Mouse (Mus musculus): Measurements from ENCODE around the gene Gm11627.
"Not testable (repeated sequence)": the region's sequence is repeated elsewhere in the genome, so short reads cannot be mapped to it uniquely, and the experiment has no call there.

Gm11627 gene

DNA sequence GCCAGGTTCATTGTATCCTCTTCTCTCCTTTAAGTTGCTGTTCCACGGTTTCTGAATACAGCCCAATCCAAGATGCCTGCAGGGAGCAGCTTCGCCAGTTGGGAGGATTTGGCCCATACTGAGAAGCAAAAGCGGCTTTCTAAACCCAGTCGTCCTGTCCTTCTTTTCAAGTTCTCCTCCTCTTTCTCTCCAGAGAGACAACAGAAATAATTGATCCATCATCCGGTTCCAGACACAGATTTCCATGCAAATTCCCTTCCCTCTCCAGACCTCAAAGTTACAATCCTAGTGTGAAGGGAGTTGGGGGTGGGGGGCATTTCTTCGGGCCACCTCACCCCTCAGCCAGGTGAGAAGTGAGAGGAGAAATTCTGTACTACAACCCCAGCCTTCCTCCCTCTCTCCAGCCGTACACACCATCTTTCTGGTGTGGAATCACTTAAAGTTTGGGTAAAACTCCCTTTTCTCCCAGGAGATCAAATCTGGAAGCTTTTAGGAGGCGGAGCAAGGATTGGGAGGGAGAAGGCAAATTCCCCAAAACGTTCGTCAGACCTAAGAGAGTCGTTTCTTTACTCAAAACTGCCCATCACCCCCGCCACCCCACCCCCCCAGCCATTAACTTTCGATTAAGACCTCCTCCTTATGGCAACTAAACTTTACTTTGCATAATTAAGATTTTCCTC lies 23.7 kb upstream of the Gm11627 start:
- DNase-seq, result no peak

DNA sequence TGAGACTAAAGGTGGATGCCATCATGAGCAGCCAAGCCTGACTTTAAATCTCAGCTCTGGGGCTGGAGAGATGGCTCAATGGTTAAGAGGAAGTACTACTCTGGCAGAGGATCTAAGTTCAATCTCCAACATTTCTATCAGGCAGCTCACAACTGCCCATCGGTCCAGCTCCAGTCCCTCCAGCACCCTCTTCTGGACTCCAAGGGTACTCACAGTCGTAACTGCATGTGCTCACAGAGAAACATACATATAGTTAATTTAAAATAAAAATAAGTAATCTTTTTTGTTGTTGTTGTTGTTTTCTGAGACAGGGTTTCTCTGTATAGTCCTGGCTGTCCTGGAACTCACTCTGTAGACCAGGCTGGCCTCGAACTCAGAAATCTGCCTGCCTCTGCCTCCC lies 20.7 kb upstream of the Gm11627 start:
- no peak for DNase-seq

DNA sequence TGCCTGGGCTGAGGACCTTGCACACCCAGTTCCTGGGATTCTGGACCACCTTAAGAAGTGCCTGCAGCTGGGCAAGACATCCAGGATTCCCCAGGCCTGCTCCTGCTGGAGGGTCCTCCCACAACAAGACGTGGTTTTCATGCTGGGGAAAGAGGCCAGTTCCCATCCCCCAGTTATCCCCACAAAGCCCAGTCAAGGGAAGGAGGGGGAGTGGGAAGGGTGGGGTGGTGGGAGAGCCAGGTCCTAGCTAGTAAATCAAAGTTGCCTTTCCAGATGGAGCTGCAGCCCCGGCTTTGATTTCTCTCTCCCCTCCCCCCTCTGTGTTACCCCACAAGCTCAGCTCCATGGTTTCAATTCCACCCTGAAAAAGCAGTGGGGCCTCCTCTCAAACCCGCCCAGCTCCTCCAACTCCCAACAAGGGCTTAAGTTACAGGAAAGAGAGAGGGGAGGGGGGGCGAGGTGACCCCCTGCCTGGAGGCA lies 16.1 kb upstream of the Gm11627 start:
- DNase-seq, result no peak

GRCm38 (mm10) chr11:102587554-102587953 lies 8.3 kb upstream of the Gm11627 start:
- DNase-seq, result no peak

- DNase-seq, result no peak
These were observed 7.3 kb upstream of the Gm11627 start for GRCm38 (mm10) chr11:102586445-102587130.

GRCm38 (mm10) chr11:102582736-102583135 lies 3.5 kb upstream of the Gm11627 start:
- no peak for DNase-seq

DNA sequence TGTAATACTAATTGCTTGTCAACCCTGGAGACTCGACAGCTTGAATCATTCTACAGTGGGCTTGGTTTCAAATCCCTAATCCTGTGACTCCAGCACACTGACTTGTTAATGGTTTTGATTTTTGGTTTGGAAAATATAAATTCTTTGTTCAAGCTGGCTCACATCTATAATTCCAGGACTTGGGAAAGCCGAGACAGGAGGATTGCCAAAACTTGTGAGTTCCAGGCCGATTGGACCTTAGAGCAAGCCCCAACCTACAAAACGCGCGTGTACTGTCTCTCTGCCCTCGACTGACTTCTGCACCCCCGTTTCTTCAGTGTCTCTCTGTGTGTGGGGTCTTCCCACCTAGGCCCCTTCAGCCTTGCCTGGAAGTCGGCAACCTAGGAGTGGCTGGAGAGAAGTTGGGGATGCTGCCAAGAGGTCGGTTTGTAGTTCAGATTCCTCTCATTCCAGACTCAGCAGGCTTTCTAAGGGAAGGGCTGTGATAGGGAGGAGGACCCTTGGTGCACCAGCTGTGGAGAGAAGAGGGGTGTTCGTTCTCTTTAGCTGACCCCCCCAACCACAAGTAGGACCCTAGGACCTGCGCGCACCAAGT lies 2.9 kb upstream of the Gm11627 start:
- peak; percentile 63 for DNase-seq

GRCm38 (mm10) chr11:102581281-102582015 lies 2.2 kb upstream of the Gm11627 start:
- no peak for DNase-seq

GRCm38 (mm10) chr11:102580034-102580330 lies 721 bp upstream of the Gm11627 start:
- no peak for DNase-seq

GRCm38 (mm10) chr11:102578341-102579118 lies 731 bp downstream of the Gm11627 start:
- peak; percentile 91 for DNase-seq

GRCm38 (mm10) chr11:102576050-102576754 lies 3.1 kb downstream of the Gm11627 start:
- no peak for DNase-seq

DNA sequence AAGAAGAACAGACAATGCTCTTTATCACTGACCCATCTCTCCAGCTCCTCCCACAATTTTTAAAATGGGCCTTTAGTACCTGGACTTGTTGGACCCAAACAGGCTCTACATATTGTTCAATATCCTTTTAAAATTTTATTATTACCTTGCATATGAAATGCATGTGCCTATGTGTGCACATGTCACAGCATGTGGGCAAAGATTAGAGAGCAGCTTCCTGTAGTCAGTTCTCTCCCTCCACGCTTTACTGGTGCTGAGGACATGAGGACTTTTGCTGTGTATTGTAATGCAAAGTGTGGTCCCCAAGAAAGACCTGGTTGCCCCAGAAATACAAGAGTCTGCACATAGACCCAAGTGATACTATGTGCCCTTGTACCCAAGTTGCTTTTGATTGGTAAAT lies 4.2 kb downstream of the Gm11627 start:
- DNase-seq, result no peak

- DNase-seq, result peak; percentile 94
These were observed 6.2 kb downstream of the Gm11627 start for GRCm38 (mm10) chr11:102572866-102573663.

- no peak for DNase-seq
These were observed 10.4 kb downstream of the Gm11627 start for GRCm38 (mm10) chr11:102568756-102569377.

DNA sequence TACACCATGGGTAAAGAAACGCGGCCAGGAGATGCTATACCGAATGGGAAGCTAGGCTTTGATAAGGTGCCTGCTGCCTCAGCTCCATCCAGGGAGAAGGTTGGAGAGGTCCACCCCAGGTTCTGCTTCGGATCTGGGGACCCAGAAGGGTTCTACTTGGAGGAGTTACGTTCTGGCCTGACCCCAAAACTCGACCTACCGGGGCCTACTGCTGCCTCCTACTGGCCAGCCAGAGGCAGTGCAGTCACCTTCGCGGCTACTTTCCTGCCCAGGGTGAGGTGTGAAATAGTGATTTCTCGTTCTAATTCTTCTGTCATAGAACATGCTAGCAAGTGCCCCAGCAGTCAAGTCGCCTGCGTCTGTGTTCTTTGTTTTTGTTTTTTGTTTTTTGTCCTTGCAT lies 11.1 kb downstream of the Gm11627 start:
- no peak for DNase-seq

- no peak for DNase-seq
These were observed 11.5 kb downstream of the Gm11627 start for GRCm38 (mm10) chr11:102567723-102568122.

DNA sequence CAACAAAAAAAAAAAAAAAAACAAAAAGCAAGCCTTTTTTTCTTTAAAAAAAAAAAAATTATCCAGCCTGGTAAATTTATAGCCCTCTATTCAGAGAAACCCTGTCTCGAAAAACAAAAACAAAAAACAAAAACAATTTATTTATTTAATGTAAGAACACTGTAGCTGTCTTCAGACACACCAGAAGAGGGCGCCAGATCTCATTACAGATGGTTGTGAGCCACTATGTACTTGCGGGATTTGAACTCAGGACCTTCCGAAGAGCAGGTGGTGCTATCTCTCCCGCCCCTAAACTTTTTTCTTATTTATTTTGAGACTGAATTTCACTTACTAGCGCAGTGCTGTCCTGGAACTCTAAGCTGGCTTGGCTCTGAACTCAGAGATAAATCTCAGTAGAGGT lies 12.1 kb downstream of the Gm11627 start:
- no peak for DNase-seq

DNA sequence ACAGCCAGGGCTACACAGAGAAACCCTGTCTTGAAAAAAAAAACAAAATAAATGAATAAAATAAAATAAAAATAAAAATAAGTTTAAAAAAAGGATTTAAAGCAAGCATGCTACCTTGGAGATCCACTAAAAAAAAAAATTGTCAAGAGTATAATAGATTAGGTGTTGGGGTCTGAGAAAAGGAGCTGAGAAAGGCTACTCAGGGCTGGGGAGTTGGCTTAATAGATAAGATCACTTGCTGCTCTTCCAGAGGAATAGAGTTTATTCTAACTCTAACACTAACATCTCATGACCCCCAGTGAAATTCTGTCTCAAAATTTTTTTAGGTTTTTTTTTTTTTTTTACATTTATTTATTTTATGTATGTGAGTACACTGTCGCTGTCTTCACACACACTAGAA lies 13.0 kb downstream of the Gm11627 start:
- DNase-seq, result no peak

DNA sequence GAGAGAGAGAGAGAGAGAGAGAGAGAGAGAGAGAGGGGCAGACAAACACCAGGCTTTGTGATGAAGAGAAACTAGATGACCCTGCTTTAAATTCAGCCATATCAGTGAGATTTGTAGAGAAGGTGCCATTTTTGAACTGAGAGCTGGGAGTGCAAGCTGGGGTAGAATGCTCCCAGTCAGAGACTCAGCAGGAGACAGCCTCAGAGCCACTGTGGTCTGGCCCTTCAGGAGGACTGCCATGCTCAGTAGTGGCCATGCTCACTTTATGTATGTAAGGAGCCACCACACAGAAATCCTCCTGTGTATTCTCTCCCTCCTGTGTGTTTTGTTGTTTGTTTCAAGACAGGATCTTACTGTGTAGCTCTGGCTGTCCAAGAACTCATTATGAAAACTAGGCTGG lies 13.5 kb downstream of the Gm11627 start:
- no peak for DNase-seq

GRCm38 (mm10) chr11:102564952-102565671 lies 14.1 kb downstream of the Gm11627 start:
- not testable (repeated sequence) for DNase-seq
